Mouse (Mus musculus) C2C12 (cell line): ENCODE data around the gene Banp. TPM values are rescaled to one million over a fixed set of nuclear protein-coding genes. Genes with fewer than 3 reads are reported as not detected.

ENCODE experiments used
- H3K27me3 ChIP-seq: one replicate; pipeline ENCODE4 v1.6.1; 2011; ENCODE audit not compliant: control insufficient read depth, insufficient read depth, insufficient read length
- H3K36me3 ChIP-seq: one replicate; pipeline ENCODE4 v1.6.1; 2011; ENCODE audit not compliant: control insufficient read depth, insufficient read depth
- H3K4me3 ChIP-seq: one replicate; pipeline ENCODE4 v1.5.1; 2011; ENCODE audit warnings: mild to moderate bottlenecking, control low read depth; ENCODE audit not compliant: poor library complexity, insufficient read depth, severe bottlenecking
- H3K79me2 ChIP-seq: one replicate; pipeline ENCODE4 v1.6.1; 2011; ENCODE audit not compliant: control insufficient read depth, insufficient read depth
- H3K79me3 ChIP-seq: one replicate; pipeline ENCODE4 v1.6.1; 2011; ENCODE audit warnings: low read depth, control low read depth
- H3ac ChIP-seq: one replicate; pipeline ENCODE3; 2011; ENCODE audit warnings: low read depth; ENCODE audit not compliant: control insufficient read depth, insufficient read length
- CEBPB ChIP-seq: IDR thresholded peaks from one replicate; pipeline ENCODE4 v1.6.1; 2011; ENCODE audit warnings: low read depth, mild to moderate bottlenecking, control low read depth, moderate library complexity
- CTCF ChIP-seq: IDR thresholded peaks from one replicate; pipeline ENCODE4 v1.5.1; 2011; ENCODE audit not compliant: control insufficient read depth, insufficient read depth, insufficient read length
- FOSL1 ChIP-seq: IDR thresholded peaks from one replicate; pipeline ENCODE4 v1.8.0; 2011; ENCODE audit warnings: mild to moderate bottlenecking, low read length; ENCODE audit not compliant: poor library complexity, insufficient read depth, severe bottlenecking
- MAX ChIP-seq: IDR thresholded peaks from one replicate; pipeline ENCODE4 v1.6.1; 2011; ENCODE audit warnings: mild to moderate bottlenecking, control low read depth
- MYOD1 ChIP-seq: IDR thresholded peaks from one replicate; pipeline ENCODE4 v1.6.1; 2011; ENCODE audit warnings: low read depth; ENCODE audit not compliant: control insufficient read depth, insufficient read length
- MYOG ChIP-seq: IDR thresholded peaks from one replicate; pipeline ENCODE4 v1.6.1; 2011; ENCODE audit not compliant: control insufficient read depth, insufficient read length; ENCODE audit errors: extremely low read depth
- USF1 ChIP-seq: IDR thresholded peaks from one replicate; pipeline ENCODE4 v1.6.1; 2011; ENCODE audit warnings: low read depth, mild to moderate bottlenecking, control low read depth, moderate library complexity
- polyA plus RNA-seq: library from polyadenylated mRNA; unstranded; fragments of >200 nt; fragmentation: generic; extraction: Trizol; gene quantifications from one replicate; pipeline ENCODE4 v1.2.1, GENCODE M21; 2012; ENCODE audit warnings: missing spikeins

The Banp gene
- polyA plus RNA-seq, 1 experiment: 25.9 TPM

GRCm38 (mm10) chr8:122050620-122051019 is 101.1 kb downstream of the Banp start:
- Histone ChIP-seq H3ac (no peak overlapping the region), H3K79me3 (no peaks in the 10 kb centered on the region), H3K79me2 (no peaks in the 10 kb centered on the region), H3K36me3 (no peaks in the 10 kb centered on the region), H3K27me3 (no peaks in the 10 kb centered on the region), H3K4me3 (no peak overlapping the region)
- TF ChIP-seq MYOG (no peak), CEBPB (no peak), CTCF (no peak), FOSL1 (no peak), USF1 (no peak), MAX (no peak), MYOD1 (no peak)

DNA sequence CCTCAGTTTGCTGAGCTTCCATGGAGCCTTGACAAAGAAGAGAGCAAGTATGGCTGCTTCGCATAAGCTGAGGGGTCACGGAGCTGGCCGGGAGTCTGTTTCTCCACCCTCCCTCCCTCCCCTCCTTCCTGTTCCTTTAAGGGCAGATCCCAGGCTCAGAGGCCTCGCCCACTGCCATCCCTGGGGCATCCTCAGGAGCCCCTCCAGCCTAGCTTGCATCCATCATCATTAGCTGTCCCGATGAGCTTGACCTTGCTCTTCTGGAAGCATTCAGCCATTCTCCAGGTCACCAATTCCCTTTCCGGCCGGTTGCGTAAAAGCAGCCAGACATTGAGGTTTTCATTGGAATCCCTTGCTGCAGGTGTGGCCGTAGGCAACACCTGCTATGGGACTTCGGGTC is 105.8 kb downstream of the Banp start:
- H3K79me3 ChIP-seq: no peaks in the 10 kb centered on the region
- H3K79me2 ChIP-seq: no peaks in the 10 kb centered on the region
- TF ChIP-seq FOSL1 (no peak), MYOG (no peak), USF1 (no peak), CEBPB (no peak), MYOD1 (no peak), CTCF (no peak), MAX (no peak)
- H3ac ChIP-seq: no peak overlapping the region
- no peak overlapping the region for H3K4me3 ChIP-seq
- H3K36me3 ChIP-seq: no peaks in the 10 kb centered on the region
- H3K27me3 ChIP-seq: no peaks in the 10 kb centered on the region

GRCm38 (mm10) chr8:122056113-122056512 is 106.6 kb downstream of the Banp start:
- Histone ChIP-seq H3K79me2 (no peaks in the 10 kb centered on the region), H3K27me3 (no peaks in the 10 kb centered on the region), H3K79me3 (no peaks in the 10 kb centered on the region), H3K36me3 (no peaks in the 10 kb centered on the region), H3K4me3 (no peak overlapping the region), H3ac (no peak overlapping the region)
- TF ChIP-seq CEBPB (no peak), MYOG (no peak), FOSL1 (no peak), MYOD1 (no peak), MAX (no peak), CTCF (no peak), USF1 (no peak)

DNA sequence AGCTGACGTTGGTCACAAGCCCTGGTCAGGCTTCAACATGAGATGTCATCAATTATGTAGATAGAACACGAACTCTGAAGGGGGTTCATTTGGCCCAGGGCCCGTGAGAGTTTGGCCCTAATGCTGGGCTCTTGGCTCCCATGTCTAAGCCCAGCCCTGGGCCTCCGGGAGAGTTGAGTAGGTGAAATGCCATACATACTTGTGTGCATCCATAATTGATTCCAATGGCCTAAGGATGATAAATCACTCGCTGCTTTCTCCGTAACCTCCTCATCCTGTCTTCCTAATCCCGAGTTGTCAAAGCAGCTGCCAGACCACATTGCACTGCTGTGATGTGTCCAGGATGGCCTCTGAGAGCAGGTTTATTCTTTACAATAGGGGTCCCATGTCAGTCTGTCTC is 107.3 kb downstream of the Banp start:
- H3K27me3 ChIP-seq: no peaks in the 10 kb centered on the region
- H3K79me3 ChIP-seq: no peaks in the 10 kb centered on the region
- H3K79me2 ChIP-seq: no peaks in the 10 kb centered on the region
- no peaks in the 10 kb centered on the region for H3K36me3 ChIP-seq
- no peak overlapping the region for H3K4me3 ChIP-seq
- no peak overlapping the region for H3ac ChIP-seq
- TF ChIP-seq MYOG: no peak
- peak; percentile 80 for TF ChIP-seq MYOD1

- no peak for TF ChIP-seq MYOG
- no peak for TF ChIP-seq FOSL1
- no peak for TF ChIP-seq CTCF
- no peak for TF ChIP-seq MYOD1
- TF ChIP-seq CEBPB: no peak
- TF ChIP-seq MAX: no peak
- no peak for TF ChIP-seq USF1
- Histone ChIP-seq H3ac (no peak overlapping the region), H3K27me3 (no peaks in the 10 kb centered on the region), H3K79me2 (no peaks in the 10 kb centered on the region), H3K79me3 (no peaks in the 10 kb centered on the region), H3K4me3 (no peak overlapping the region), H3K36me3 (no peaks in the 10 kb centered on the region)
These were observed 109.0 kb downstream of the Banp start for GRCm38 (mm10) chr8:122058510-122058909.

GRCm38 (mm10) chr8:122058951-122059350 is 109.4 kb downstream of the Banp start:
- H3K27me3 ChIP-seq: no peaks in the 10 kb centered on the region
- no peak for TF ChIP-seq MAX
- TF ChIP-seq CEBPB: no peak
- no peaks in the 10 kb centered on the region for H3K79me3 ChIP-seq
- no peaks in the 10 kb centered on the region for H3K36me3 ChIP-seq
- H3K79me2 ChIP-seq: no peaks in the 10 kb centered on the region
- no peak overlapping the region for H3K4me3 ChIP-seq
- no peak overlapping the region for H3ac ChIP-seq
